Mouse (Mus musculus) kidney, adult 2 months (tissue): ENCODE results near the gene Myrfl.

Source experiments
- CTCF ChIP-seq: fragments of 200-500 bp; conservative IDR thresholded peaks from 2 replicates; pipeline ENCODE4 v1.5.1; 2011; ENCODE audit warnings: low read depth, mild to moderate bottlenecking, control low read depth, low read length, moderate library complexity, mixed read lengths; ENCODE audit not compliant: insufficient read depth, insufficient read length
- POLR2A ChIP-seq: fragments of 200-500 bp; IDR thresholded peaks from one replicate; pipeline ENCODE4 v1.6.1; 2011; ENCODE audit warnings: low read depth, low read length, control low read depth

GRCm38 (mm10) chr10:116935028-116935427 lies 38.3 kb upstream of the Myrfl start:
- TF ChIP-seq POLR2A (no peak), CTCF (no peak)
